Mouse (Mus musculus) liver, adult 2 months (tissue): ENCODE measurements at regions not wholly inside any gene's neighbourhood (a gene's known extent, or its start where the extent isn't known, plus 50 kb on each side); places are given as distances from the start of the nearest gene placed in this dataset.

Experiments used
- DNase-seq: peaks from one replicate; pipeline ENCODE4 v3.0.0-alpha.2; 2011; ENCODE audit warnings: low read depth, low spot score; ENCODE audit errors: extremely low read depth
- H3K27ac ChIP-seq: fragments of 200-500 bp; replicated peaks from 2 replicates; pipeline ENCODE4 v1.5.1; 2012; ENCODE audit warnings: low read depth, mild to moderate bottlenecking, control low read depth, inconsistent platforms, low read length; ENCODE audit not compliant: insufficient read depth
- H3K27me3 ChIP-seq: fragments of 200-500 bp; 2 replicates; pipeline ENCODE4 v1.6.1; 2012; ENCODE audit warnings: mild to moderate bottlenecking, moderate library complexity, low read length, inconsistent platforms; ENCODE audit not compliant: control insufficient read depth, insufficient read depth
- H3K36me3 ChIP-seq: fragments of 200-500 bp; 2 replicates; pipeline ENCODE4 v1.6.1; 2012; ENCODE audit warnings: low read length, inconsistent platforms; ENCODE audit not compliant: control insufficient read depth, insufficient read depth
- H3K4me1 ChIP-seq: fragments of 200-500 bp; 2 replicates; pipeline ENCODE4 v1.6.1; 2011; ENCODE audit warnings: low read length; ENCODE audit not compliant: control insufficient read depth, insufficient read depth
- H3K4me3 ChIP-seq: fragments of 200-500 bp; 2 replicates; pipeline ENCODE4 v1.5.1; 2011; ENCODE audit warnings: low read depth, mild to moderate bottlenecking, control low read depth, low read length, moderate library complexity; ENCODE audit not compliant: insufficient read depth
- H3K79me2 ChIP-seq: fragments of 200-500 bp; 2 replicates; pipeline ENCODE4 v1.6.1; 2012; ENCODE audit warnings: inconsistent platforms, mild to moderate bottlenecking, low read length, moderate library complexity; ENCODE audit not compliant: control insufficient read depth, insufficient read depth
- H3K9ac ChIP-seq: fragments of 200-500 bp; 2 replicates; pipeline ENCODE4 v1.6.1; 2012; ENCODE audit warnings: low read depth, mild to moderate bottlenecking, control low read depth, inconsistent platforms, low read length
- CTCF ChIP-seq: fragments of 200-500 bp; IDR thresholded peaks from 2 replicates; pipeline ENCODE4 v1.5.1; 2011; ENCODE audit warnings: low read depth, low read length, control low read depth
- POLR2A ChIP-seq: fragments of 200-500 bp; IDR thresholded peaks from 2 replicates; pipeline ENCODE4 v1.6.1; 2011; ENCODE audit warnings: low read length, control low read depth; ENCODE audit not compliant: insufficient read depth; ENCODE audit errors: extremely low read depth
- WGBS: fragments of 180-500 bp; shearing (Covaris S2); methylation state at CpG from one replicate; pipeline ENCODE4 v1.1.7; 2018; 5-methylcytosine and 5-hydroxymethylcytosine counted together

DNA sequence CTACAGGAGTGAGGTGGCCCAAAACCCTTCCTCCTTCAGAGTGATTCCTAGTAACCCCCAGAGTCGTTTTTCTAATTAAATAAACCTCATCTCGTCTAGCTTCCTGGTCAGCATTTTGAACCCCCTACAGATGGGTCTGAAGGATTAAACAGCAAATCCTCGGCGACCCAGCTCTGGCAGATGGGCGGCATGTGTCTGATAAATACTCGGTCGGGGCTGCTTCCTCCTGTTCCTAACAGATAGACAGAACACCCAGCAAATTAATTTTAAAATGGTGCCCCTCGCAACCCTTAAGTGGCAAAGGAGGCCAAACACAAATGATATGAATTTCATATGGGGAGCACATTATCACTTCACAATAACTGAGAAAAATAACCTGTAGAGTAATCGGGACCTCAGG lies 93.2 kb downstream of the Otx2 start:
- Histone ChIP-seq H3K9ac (no peak overlapping the region), H3K27ac (no peak overlapping the region), H3K27me3 (no peaks in the 10 kb centered on the region), H3K4me3 (no peak overlapping the region), H3K79me2 (no peaks in the 10 kb centered on the region), H3K4me1 (no peaks in the 10 kb centered on the region), H3K36me3 (no peaks in the 10 kb centered on the region)
- WGBS = 52% methylated on average over 9 of the region's 9 CpGs
- TF ChIP-seq POLR2A = no peak
- no peak for TF ChIP-seq CTCF
- DNase-seq = no peak

DNA sequence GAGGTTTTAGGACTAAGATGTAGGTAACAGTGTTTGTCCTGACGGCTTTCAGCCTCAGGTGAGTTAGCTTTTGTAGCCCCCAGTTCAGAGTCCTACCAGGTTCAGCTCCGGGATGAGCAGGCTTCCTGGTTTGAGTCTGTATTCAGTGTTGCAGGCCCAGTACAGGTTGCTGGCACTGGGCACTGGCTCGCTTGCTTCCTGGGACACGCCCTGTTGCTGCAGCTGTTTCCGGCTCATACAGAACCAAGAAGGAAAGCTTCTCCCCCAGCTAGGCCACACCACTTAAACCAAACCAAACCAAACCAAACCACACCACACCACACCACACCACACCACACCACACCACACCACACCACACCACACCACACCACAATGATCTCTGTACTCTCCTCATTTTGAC lies 93.6 kb downstream of the Otx2 start:
- Histone ChIP-seq H3K27ac (no peak overlapping the region), H3K4me1 (no peaks in the 10 kb centered on the region), H3K36me3 (no peaks in the 10 kb centered on the region), H3K4me3 (no peak overlapping the region), H3K79me2 (no peaks in the 10 kb centered on the region), H3K9ac (no peak overlapping the region), H3K27me3 (no peaks in the 10 kb centered on the region)
- no peak for DNase-seq
- TF ChIP-seq CTCF (no peak), POLR2A (no peak)
- 88% methylated on average over 5 of the region's 5 CpGs for WGBS
